Mouse (Mus musculus) cortical plate, adult 2 months (tissue): Measurements from ENCODE around the gene Zdhhc18.

Experiments used
- CTCF ChIP-seq: fragments of 200-500 bp; IDR thresholded peaks from 2 replicates; pipeline ENCODE4 v1.5.1; 2011; ENCODE audit warnings: mild to moderate bottlenecking, control low read depth, low read length; ENCODE audit not compliant: insufficient read depth; ENCODE audit errors: extremely low read depth
- POLR2A ChIP-seq: fragments of 200-500 bp; IDR thresholded peaks from 2 replicates; pipeline ENCODE4 v1.6.1; 2011; ENCODE audit warnings: mild to moderate bottlenecking, low read length, control low read depth; ENCODE audit not compliant: insufficient read depth; ENCODE audit errors: extremely low read depth

DNA sequence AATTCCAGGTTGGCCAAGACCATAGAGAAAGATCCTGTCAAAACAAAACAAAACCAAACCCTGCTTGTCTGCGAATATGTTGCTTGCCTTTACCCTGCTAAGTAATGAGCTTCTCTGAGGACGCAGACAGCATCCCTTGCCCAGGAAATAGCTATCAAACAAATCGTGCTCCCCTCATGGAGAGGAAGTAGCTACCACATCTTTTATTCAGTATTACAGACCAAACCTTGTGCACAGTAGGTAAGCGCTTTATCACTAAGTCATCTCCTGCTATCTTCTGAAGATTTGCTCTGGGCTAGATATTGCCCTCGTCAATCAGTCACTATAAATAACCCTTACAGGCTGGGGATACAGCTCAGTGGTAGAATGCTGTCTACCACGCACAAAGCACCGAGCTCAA is 20.8 kb downstream of the Zdhhc18 start:
- no peak for TF ChIP-seq POLR2A
- no peak for TF ChIP-seq CTCF
